Mouse (Mus musculus) liver, embryonic 14.5 days (tissue): ENCODE data around the gene Spag9.
A peak's percentile ranks its signal among the peaks of the same experiment; 100 is the strongest.

Experiments
- CTCF ChIP-seq: IDR thresholded peaks from 2 replicates; pipeline ENCODE4 v1.5.1; 2016; ENCODE audit warnings: antibody characterized with exemption, low read depth, control low read depth
- EP300 ChIP-seq: IDR thresholded peaks from 2 replicates; pipeline ENCODE4 v1.6.1; 2016; ENCODE audit warnings: antibody characterized with exemption, low read depth

DNA sequence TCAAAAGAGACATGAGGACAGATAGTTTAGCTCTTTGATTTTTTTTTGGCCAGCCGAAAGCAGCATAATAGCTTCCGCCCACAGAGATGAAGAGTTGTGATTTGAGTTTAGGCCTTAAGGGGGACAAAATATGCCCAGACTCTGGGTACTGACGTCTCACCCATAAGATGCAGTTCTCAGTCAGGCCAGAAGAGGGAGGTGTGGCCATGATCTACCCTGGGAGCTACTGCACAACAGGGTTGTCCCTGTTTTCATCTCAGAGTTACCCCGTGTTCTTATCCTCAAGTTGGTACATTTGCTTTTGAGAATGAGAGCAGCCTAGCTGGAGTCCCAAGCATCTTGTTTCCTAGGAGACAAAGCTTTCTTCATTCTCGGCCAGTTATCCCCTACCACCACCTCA lies 132.1 kb downstream of the Spag9 start:
- TF ChIP-seq CTCF: peak; percentile 89
- TF ChIP-seq EP300: no peak
